Mouse (Mus musculus): ENCODE data around the gene Pth2. TPM values are rescaled to one million over a fixed set of nuclear protein-coding genes. Genes with fewer than 3 reads are reported as not detected.

Gene Pth2
- total RNA-seq, 2 experiments from 2014 or later, result not detected

Small RNA genes lying within 50 kb of the gene (microRNA-seq; reads per million reads assigned to microRNA genes)
- gene Mir7055, result 1.1 to 2.5 reads per million in 2 experiments

Other genes with a start within 250 kb of the Pth2 start
- under 1 TPM; 0.25 to 0.64 TPM for gene Tsks, start 237.8 kb upstream of the Pth2 start, total RNA-seq (2021)
- 100 to 1,000 TPM in 1 of 2 experiments, 10 to 100 TPM in 1; 99.2 to 101 TPM for gene Cpt1c, start 206.1 kb upstream of the Pth2 start, total RNA-seq (2021)
- gene Prmt1, start 194.4 kb upstream of the Pth2 start, total RNA-seq (2021), result 100 to 1,000 TPM; 232 to 248 TPM
- 10 to 100 TPM; 38.1 to 42.5 TPM for gene Irf3, start 183.3 kb upstream of the Pth2 start, total RNA-seq (2021)
- 1 to 10 TPM; 5.4 to 5.5 TPM for gene Bcl2l12, start 182.3 kb upstream of the Pth2 start, total RNA-seq (2021)
- 100 to 1,000 TPM; 141 to 145 TPM for gene Scaf1, start 164.6 kb upstream of the Pth2 start, total RNA-seq (2021)
- 10 to 100 TPM; 12.2 to 12.3 TPM for gene Rras, start 163.0 kb upstream of the Pth2 start, total RNA-seq (2021)
- gene Prr12, start 128.1 kb upstream of the Pth2 start, total RNA-seq (2021), result 10 to 100 TPM; 69.1 to 70.3 TPM
- gene Nosip, start 118.6 kb upstream of the Pth2 start, total RNA-seq (2021), result 10 to 100 TPM; 47.2 to 51.6 TPM
- gene Prrg2, start 118.3 kb upstream of the Pth2 start, total RNA-seq (2021), result 10 to 100 TPM in 1 of 2 experiments, 1 to 10 TPM in 1; 6.9 to 10.1 TPM
- gene Rcn3, start 88.8 kb upstream of the Pth2 start, total RNA-seq (2021), result 10 to 100 TPM; 11.4 to 11.9 TPM
- 10 to 100 TPM; 17.9 to 23.1 TPM for gene Fcgrt, start 77.1 kb upstream of the Pth2 start, total RNA-seq (2021)
- gene Rps11, start 56.6 kb upstream of the Pth2 start, total RNA-seq (2021), result 100 to 1,000 TPM; 456 to 554 TPM
- gene Rpl13a, start 52.2 kb upstream of the Pth2 start, total RNA-seq (2021), result 100 to 1,000 TPM; 946 to 985 TPM
- not detected for gene Gm45713, start 44.8 kb upstream of the Pth2 start, total RNA-seq (2021)
- gene Flt3l, start 44.6 kb upstream of the Pth2 start, total RNA-seq (2021), result 1 to 10 TPM; 4.3 to 6.0 TPM
- 10 to 100 TPM; 60.7 to 63.1 TPM for gene Pih1d1, start 26.7 kb upstream of the Pth2 start, total RNA-seq (2021)
- 10 to 100 TPM; 12.2 to 17.3 TPM for gene Aldh16a1, start 26.4 kb upstream of the Pth2 start, total RNA-seq (2021)
- 1,000 to 10,000 TPM; 1,094 to 1,136 TPM for gene Slc17a7, start 17.0 kb upstream of the Pth2 start, total RNA-seq (2021)
- gene Gfy, start 1.4 kb upstream of the Pth2 start, total RNA-seq (2021), result under 1 TPM; 0.18 to 0.43 TPM
- 1 to 10 TPM; 2.2 to 2.9 TPM for gene Ccdc155, start 23.9 kb downstream of the Pth2 start, total RNA-seq (2021)
- gene Dkkl1, start 31.2 kb downstream of the Pth2 start, total RNA-seq (2021), result 10 to 100 TPM in 1 of 2 experiments, 1 to 10 TPM in 1; 8.3 to 10.7 TPM
- gene Tead2, start 34.8 kb downstream of the Pth2 start, total RNA-seq (2021), result 10 to 100 TPM; 12.5 to 13.7 TPM
- gene Cd37, start 58.1 kb downstream of the Pth2 start, total RNA-seq (2021), result 1 to 10 TPM; 4.6 to 5.0 TPM
- gene Slc6a16, start 60.1 kb downstream of the Pth2 start, total RNA-seq (2021), result 1 to 10 TPM; 1.0 to 1.2 TPM
- not detected for gene Slc6a21, start 96.5 kb downstream of the Pth2 start, total RNA-seq (2021)
- 10 to 100 TPM; 19.6 to 20.9 TPM for gene Trpm4, start 152.8 kb downstream of the Pth2 start, total RNA-seq (2021)
- under 1 TPM; 0.85 to 0.96 TPM for gene Hrc, start 154.3 kb downstream of the Pth2 start, total RNA-seq (2021)
- gene Ppfia3, start 186.0 kb downstream of the Pth2 start, total RNA-seq (2021), result 100 to 1,000 TPM; 124 to 128 TPM
- 100 to 1,000 TPM; 137 to 163 TPM for gene Lin7b, start 189.6 kb downstream of the Pth2 start, total RNA-seq (2021)
- 100 to 1,000 TPM; 393 to 440 TPM for gene Snrnp70, start 214.7 kb downstream of the Pth2 start, total RNA-seq (2021)
- gene Kcna7, start 224.7 kb downstream of the Pth2 start, total RNA-seq (2021), result not detected
- under 1 TPM; 0.18 to 0.22 TPM for gene Ntf5, start 232.7 kb downstream of the Pth2 start, total RNA-seq (2021)
- gene Lhb, start 239.8 kb downstream of the Pth2 start, total RNA-seq (2021), result under 1 TPM in 1 of 2 experiments, not detected in 1; 0.75 TPM